Mouse (Mus musculus) heart, postnatal 14 days (tissue): ENCODE data around the gene Trim38. TPM values are rescaled to one million over a fixed set of nuclear protein-coding genes. Genes with fewer than 3 reads are reported as not detected.

Experiments used
- DNase-seq, 2 experiments: peaks; one replicate each; pipeline ENCODE4 v3.0.0; 2021 to 2022
- intact Hi-C: fragments of 180-260 bp; cut with DNase I; formaldehyde crosslinking; loops from one replicate; pipeline ENCODE4 v1.15.1; 2025
- total RNA-seq, 2 experiments: library from RNA; stranded (reverse); gene quantifications; 2 replicates each; pipeline ENCODE4 v1.2.3; 2021

The Trim38 gene
- total RNA-seq, 2 experiments from 2014 or later = not detected

DNA sequence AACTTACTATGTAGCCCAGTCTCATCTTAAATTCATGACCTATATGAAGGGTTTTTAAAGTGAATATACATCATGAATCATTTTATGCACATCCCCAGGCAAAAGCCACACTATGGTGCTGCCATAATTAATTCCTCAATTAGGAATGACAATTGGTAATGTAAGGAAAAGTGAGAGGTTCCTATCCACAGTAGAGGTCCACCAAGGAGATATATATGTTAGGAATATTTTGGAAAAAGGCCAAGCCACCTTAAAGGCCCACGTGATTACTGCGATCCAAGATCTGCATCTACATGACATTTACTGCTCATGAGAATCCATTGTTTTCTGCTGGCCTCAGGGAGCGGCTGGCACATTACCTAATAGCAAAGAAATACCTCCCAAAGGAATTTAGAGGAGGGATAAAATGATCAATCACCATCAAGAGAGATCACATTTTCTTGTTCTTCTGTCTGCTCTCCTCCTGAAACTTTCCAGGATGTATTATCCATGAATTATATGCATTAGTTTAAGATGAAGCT, 10.4 kb upstream of the Trim38 start:
- no peak for DNase-seq

DNA sequence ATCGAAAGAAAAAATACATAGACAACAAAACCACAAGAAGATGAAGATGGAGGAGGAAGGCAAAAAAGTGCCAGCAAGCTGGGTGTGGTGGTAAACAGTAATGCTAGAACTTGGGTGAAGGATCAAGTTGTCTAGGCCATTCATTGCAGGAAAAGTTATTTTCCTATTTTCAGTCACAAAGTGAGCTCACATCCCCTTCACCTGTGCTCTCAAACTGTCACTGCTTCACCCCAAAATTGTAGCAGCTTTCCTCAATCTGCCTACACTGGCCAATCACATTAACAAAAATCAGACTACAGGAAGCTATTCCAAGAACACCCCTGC, 9.8 kb upstream of the Trim38 start:
- DNase-seq = no peak
- intact Hi-C loops = loop anchor here (5.0 to 10.0 kb wide), 2 partner anchors 1718 to 1935 kb away; partner anchors contain the start of genes Hist1h2ag, Hist1h2bj and Hist1h4i

More for the DNA sequence above, 10.4 kb upstream of the Trim38 start:
- intact Hi-C loops = loop anchor here (10.0 kb wide), 1 partner anchor 1935 kb away; no protein-coding TSS in a partner anchor

DNA sequence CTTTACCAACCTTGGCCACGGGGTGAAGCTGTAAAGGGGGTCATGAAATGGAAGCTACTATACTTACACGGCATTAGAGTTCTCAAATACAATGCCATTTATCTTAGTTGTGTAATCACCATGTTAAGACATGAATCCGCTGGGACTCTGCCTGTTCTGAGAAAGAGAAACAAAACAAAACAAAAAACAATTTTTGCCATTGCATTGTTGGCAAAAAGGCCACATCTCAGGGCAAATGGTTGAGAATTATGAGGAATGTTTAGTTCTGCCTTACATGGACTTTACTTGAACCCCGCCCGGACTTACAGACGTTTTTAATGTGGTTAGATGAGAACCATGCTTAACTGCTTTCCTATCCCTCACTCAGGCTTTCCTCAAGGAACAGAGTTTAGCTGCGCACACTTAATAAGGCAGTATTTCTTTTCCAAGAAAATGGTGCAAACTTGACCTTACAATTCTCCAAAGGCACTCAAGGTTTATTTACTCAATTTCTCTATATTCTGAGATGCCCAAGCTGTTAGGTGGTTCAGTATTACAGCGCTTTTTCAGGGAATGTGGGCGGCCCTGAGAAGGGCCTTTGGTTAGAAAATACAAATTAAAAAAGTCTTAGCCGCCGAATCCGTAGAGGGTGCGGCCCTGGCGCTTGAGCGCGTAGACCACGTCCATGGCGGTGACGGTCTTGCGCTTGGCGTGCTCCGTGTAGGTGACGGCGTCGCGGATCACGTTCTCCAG, 9.3 kb upstream of the Trim38 start:
- intact Hi-C loops = loop anchor here (5.0 kb wide), 1 partner anchor 1718 kb away; the partner anchor contains the start of genes Hist1h2ag, Hist1h2bj and Hist1h4i
- no peak for DNase-seq

DNA sequence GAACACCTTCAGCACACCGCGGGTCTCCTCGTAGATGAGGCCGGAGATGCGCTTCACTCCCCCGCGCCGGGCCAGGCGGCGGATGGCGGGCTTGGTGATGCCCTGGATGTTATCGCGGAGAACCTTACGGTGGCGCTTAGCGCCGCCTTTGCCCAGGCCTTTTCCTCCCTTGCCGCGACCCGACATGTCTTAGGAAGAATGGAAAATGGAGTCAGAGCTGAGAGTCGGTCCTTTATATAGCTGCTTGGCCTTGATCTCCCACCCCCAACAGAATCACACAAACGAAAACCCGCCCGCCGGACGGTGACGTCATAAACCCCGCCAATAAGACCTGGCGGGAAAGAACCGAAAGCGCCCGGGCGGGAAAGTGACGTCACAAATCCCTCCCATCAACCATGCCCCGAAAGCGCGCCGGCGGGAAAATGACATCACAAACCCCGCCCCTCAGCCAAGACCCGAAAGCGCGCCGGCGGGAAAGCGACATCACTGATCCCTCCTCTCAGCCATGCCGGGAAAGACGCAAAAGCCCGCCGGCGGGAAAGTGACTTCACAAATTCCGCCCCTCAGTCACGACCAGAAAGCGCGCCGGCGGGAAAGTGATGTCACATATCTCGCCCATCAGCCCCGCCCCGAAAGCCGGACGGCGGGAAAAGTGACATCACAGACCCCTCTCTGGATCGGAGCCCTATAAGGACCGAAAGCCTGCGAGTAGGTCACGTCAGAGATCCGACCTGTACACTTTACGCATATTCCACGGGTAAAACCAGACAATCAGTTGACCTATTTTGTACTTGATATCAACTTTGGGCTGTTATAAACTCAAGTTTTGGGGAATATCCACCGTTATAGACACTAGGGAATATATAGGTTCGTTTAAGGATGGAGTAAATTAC, 8.5 kb upstream of the Trim38 start, which contains the start of gene Hist1h4a:
Gene Hist1h4a (minus strand): TSS at position 259 of the 893 bp plus-strand sequence.
- intact Hi-C loops = loop anchor here (5.0 kb wide), 1 partner anchor 1719 kb away; the partner anchor contains the start of genes Hist1h2ag, Hist1h2bj and Hist1h4i

DNA sequence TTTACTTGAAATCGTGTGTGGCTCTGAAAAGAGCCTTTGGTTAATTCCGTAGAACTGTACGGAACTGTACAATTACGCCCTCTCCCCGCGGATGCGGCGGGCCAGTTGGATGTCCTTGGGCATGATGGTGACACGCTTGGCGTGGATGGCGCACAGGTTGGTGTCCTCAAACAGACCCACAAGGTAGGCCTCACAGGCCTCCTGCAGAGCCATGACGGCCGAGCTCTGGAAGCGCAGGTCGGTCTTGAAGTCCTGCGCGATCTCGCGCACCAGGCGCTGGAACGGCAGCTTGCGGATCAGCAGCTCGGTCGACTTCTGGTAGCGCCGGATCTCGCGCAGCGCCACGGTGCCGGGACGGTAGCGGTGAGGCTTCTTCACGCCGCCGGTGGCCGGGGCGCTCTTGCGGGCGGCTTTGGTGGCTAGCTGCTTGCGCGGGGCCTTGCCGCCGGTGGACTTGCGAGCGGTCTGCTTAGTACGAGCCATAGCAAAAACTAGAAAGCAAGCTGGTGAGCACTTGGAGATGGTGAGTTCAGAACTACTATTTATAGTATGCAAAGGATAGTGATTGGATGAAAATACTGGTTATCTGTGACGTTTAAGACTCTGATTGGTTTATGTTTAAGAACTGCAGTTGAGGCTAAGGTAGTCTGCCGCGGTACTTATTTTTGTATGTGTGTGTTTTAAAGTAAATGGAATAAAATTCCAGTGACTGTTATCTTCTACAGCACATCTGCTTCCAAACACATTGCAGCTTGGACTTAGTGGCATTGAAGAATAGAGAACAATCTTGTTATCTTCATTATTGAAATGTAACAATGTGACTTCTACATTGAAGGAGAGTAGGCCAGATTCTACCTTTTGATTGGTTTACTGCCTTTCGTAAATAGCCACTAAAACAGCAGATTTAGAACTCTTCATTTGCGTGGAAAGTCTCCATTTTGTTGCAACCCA, 7.6 kb upstream of the Trim38 start, which contains the start of gene Hist1h3a:
Gene Hist1h3a (minus strand): TSS at position 516 of the 951 bp plus-strand sequence.
- peak in 1 of 2 experiments; percentile 59 for DNase-seq
- intact Hi-C loops = loop anchor here (5.0 kb wide), 1 partner anchor 1720 kb away; the partner anchor contains the start of genes Hist1h2ag, Hist1h2bj and Hist1h4i

More for the DNA sequence above, 8.5 kb upstream of the Trim38 start, which contains the start of gene Hist1h4a:
- DNase-seq = peak; percentile 96 to 98

DNA sequence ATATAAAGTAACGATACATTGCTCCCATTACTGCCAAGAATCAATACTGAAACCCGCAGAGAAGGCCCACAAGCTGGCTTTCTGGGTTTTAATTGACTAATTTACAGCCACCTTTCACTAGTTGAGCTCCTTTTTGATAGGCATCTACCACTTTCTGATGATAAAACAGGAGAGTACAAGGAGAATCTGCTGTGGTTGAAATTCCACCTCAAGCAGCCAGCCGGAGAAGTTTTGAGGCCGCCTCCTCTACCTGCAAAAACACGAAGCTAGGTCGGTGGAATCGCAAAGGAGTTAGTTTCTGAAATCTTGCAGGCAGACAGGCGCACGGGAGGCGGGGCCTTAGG, 6.5 kb upstream of the Trim38 start:
- intact Hi-C loops = loop anchor here (5.0 kb wide), 1 partner anchor 1721 kb away; the partner anchor contains the start of genes Hist1h2ag, Hist1h2bj and Hist1h4i
- DNase-seq = no peak

DNA sequence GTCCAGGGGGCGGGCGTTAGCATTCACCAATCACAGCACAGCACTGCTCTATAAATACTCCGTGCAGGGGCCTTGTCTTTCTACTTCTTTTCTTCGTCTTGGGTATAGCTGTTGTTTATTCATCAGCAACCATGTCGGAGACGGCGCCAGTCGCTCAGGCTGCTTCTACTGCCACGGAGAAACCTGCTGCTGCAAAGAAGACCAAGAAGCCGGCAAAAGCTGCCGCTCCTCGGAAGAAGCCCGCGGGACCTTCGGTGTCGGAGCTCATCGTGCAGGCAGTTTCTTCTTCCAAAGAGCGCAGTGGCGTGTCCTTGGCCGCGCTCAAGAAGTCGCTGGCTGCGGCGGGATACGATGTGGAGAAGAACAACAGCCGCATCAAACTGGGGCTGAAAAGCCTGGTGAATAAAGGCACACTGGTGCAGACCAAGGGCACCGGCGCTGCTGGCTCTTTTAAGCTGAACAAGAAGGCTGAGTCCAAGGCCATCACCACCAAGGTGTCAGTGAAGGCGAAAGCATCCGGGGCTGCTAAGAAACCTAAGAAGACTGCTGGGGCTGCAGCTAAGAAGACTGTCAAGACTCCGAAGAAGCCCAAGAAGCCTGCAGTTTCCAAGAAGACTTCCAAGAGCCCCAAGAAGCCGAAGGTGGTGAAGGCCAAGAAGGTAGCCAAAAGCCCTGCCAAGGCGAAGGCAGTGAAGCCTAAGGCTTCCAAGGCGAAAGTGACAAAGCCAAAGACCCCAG, 6.0 kb upstream of the Trim38 start, which contains the start of gene Hist1h1a:
Gene Hist1h1a (plus strand): TSS at position 81 of the 738 bp plus-strand sequence.
- intact Hi-C loops = loop anchor here (5.0 kb wide), 1 partner anchor 1721 kb away; the partner anchor contains the start of genes Hist1h2ag, Hist1h2bj and Hist1h4i
- DNase-seq = peak; percentile 77 to 79

DNA sequence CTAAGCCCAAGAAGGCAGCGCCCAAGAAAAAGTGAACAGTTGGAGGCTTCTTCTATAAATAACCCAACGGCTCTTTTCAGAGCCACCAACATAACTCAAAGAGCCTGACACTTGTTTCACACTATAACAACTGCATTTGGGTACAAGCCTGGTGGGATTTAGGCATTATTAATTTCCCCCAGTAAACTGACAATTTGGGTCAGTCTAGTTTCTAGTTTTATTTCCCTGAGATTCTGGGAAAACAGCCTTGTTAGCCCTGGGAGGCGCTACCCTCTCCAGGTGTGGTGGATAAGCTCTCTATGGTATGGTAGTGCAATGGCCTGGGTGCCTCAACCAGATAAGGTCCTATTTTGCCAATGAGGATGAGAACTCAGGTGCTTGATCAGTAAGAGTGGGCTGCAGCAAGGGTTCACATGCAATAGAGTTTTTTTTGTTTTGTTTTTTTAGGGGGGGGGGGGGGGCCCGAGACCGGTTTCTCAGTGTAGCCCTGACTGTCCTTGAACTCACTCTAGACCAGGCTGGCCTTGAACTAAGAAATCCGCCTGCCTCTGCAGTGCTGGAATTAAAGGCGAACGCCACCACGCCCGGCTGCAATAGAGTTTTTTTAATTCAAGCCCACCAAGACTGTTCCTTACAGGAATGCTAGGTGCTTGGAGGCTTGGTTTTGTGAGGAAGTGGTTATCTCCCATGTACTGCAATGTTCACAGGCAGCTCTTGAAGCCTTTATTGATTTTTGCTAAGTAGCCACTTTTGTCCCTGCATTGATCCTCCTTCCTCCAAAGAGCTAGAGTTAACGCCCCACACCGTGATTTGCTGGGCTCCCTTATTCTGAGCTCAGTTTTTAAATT, 5.2 kb upstream of the Trim38 start:
- DNase-seq = no peak
- intact Hi-C loops = loop anchor here (5.0 kb wide), 1 partner anchor 1722 kb away; the partner anchor contains the start of genes Hist1h2ag, Hist1h2bj and Hist1h4i

DNA sequence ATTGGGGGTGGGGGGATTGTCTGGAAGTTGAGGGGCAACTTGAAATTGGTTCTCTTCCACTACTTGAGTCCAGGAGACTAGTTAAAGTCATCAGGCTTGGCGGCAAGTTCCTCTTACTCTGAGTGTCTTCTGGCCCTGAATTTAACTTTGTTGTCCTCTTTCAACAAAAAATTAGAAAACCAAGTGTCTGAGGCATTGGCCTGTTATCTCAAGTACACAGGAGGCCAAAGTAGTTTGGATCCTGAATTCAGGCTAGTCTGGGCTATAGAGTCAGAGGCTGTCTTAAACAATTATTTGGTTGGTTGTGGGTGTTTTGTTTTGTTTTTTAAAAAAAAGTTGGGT, 4.6 kb upstream of the Trim38 start:
- no peak for DNase-seq
- intact Hi-C loops = no loop called here

DNA sequence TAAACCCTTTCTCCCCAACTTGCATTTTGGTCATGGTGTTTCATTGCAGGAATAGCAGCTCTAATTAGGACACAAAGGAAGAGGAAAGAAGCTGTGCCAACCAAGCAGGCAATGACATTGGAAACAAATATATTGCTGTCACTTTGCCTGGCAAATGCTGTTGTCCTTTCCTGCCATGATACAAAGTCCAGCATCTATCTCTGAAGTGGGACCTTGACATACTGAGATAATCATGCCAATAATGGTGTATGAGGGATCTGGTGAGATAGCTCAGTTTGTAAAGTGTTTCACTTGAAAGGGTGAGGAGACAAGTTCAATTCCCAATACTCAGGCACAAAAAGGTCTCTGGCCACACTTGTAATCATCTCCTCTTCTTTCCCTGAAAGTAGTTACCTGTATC, 2.9 kb upstream of the Trim38 start:
- intact Hi-C loops = no loop called here
- no peak for DNase-seq

DNA sequence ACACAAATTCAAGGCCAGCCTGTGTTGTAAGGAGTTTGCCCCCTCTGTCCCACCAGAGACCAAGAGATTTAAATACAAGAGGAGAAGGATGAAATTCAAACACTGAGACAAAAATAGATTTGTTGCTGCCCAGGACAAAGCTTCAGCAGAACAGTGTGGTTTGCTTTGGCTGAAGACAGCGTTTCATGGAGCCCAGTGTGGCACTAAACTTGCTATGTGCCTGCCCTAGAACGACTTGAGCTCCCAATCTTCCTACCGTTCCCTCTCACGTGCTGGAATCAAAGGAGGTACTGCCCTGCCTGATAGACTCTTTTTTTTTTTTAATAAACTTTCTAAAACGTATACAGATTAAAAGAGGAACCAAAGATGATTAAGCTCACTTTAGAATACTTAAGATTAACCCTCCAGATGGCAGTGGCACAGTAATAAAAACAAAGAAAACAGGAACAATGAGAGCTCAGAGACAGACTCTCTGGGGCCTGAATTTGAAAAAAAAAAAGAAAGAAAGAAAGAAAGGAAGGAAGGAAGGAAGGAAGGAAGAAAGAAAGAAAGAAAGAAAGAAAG, 797 bp upstream of the Trim38 start:
- no peak for DNase-seq
- intact Hi-C loops = no loop called here

DNA sequence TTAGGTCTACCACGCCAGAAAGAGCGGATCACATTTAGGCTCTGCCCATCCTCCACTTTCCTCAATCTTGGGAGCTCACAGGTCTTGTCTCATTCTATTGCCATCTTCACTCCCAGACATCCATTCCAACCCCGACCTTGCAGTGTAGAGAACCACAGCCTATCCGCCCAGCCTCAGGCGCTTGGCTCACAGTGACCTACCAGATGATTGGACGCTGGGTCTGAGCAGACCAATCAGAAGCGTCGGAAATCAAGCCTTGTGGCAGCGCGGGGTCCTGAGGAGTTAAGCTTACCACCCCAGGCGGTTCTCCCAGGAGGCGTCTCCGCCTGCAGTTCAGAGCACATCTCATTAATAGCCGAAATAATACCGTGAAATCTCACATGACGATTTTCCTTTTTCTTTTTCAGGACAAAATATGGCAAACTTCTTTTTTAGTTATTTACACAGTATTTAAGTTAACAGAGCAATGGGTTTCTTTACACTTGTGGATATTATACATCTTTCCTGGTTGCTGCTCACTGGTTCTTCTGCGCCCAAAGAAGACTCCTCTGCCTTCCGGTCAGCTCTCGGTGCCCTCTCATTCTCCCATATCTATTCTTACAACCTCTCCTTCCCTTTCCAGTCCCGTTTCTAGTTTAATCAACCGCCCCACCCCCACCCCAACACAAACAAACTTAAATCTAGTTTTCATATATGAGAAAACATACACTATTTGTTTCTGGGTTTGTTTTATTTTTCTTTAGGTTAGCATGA, 3.0 kb downstream of the Trim38 start:
- intact Hi-C loops = no loop called here
- DNase-seq = peak; percentile 12 to 27

DNA sequence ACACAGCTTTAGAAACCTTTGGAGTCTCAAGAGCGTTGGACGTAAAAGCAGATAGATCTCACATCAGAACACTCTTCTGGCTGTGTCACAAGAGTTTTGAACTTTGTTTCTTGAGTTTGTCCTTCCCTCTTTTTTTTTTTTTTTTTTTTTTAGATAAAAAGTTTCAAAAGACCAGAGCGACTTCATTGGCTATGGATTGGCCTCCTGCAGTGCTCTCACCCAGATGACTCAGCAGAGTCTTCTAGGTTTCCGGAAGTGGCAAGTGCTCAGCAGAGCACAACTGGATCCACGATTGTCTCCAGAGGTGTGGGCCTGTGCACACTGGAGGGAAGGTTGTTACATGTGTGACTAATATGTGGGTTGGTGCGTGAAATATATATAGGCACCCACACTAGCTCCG, 8.6 kb downstream of the Trim38 start:
- intact Hi-C loops = no loop called here
- no peak for DNase-seq

DNA sequence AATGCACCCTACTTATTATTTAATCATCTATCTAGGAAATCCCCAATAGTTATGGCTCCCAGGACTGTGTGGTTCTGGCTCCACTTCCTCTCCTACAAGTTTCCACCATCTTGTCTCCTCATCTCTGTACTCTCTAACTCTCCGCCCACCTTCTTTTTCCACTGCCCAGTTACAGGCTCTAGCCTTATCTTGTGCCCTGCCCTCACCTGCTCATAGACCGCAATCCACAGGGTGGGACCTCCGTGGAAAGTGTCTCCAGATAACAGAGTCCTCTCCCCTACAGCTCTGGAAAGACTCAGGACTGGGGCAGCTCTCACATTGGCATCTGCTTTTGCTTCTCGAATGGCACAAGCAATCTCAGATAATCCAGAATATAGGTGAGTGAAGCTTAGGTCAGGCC, 9.3 kb downstream of the Trim38 start:
- no peak for DNase-seq
- intact Hi-C loops = no loop called here

DNA sequence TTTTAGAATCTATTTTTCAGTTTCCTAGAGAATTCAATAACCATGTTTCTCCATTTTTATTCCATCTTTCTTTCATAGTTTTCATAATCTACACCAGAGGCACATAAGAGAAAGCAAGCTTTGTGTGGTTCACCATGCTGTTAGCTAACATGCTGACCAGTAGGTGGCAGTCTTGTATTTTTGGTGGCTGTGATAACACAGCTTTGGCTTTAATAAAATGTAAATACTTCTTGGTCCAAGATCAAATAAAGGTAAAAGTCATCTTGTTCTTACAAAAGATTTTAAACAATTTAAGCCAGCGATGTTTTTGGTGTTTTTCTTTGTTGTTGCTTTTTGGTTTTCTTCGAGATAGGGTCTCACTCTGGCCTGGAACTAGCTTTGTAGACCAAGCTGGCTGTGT, 22.8 kb downstream of the Trim38 start:
- intact Hi-C loops = loop anchor here (5.0 kb wide), 2 partner anchors 95 to 505 kb away; no protein-coding TSS in a partner anchor
- peak; percentile 29 to 64 for DNase-seq

DNA sequence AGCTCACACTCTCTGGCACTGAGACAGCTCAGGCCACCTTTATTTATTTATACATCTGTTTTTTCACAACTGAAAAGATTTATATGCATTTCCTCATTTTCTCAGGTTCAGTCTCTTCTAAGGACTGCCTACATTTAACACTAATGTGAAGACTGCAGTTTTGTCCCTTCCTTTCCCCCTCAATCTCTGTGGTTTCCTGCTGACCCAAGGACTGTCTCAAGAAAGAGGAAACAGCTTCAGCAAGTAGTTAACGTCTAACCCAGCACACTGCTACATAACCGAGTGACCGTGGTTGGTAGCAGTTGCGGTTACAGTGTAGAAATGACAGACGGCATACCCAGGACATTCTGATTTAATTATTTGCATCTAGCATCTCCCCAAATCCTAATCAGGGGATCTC, 29.7 kb downstream of the Trim38 start:
- no peak for DNase-seq
- intact Hi-C loops = no loop called here

DNA sequence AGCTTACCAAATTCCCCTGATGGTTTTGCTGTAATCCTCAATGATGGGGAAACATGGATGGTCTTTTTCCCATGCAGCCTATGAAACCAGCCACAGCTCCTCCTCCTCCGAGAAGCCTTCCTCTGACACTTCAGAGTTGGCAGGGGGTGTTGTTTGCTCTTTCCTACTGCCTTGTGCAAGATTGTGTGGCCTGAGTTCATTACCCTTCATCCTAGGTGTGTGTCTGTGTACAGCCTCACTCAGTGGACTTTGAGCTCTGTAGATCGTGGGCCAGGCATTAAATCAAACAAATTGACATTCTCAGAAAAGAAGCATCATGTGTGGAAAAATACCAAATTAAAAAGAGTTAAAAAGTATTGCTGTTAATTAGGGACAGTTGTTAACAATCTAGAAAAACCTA, 34.8 kb downstream of the Trim38 start:
- intact Hi-C loops = no loop called here
- DNase-seq = no peak
